Mouse (Mus musculus) cerebellum, adult 11-12 months (tissue): ENCODE data around the gene Epb41l4b.

ENCODE experiments used
- DNase-seq: peaks from one replicate; pipeline ENCODE4 v3.0.0; 2022

Epb41l4b gene

DNA sequence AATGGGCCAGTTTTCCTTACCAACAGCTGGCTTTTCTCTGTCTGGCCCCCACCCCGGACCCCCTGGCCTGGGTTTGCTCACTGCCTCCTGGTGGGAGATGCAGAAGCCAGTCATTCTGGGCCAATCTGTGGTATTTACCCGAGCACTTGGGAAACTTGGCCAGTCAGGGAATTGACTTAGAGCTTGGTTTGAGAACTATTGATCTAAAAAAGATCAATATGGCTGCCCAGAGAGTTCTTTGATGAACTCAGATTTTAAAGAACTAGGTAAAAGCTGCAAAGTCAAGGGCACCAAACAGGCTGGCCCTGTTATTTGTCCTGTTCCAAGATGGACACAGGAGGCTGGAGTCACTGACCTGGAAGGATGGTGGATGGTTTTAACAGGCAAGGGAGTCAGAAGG lies 84.6 kb downstream of the Epb41l4b start:
- DNase-seq, result no peak

DNA sequence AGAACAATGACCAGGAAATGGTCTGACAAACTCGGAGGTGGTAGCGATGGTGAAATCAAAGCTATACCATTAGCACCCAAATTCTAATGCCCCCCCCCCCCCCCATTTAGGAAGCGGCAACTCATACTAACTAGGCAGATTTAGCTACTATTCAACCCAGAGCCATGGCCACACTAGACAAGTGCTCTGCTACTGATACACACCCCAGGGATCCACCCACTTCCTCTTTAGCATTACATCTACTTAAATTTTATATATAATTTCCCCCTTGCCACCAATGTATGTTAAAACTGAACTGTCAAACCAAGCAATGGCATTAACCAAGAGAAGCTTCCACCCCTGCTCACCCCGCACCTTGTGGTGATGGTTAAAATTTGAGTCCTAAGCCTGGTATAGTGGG lies 85.6 kb downstream of the Epb41l4b start:
- no peak for DNase-seq

DNA sequence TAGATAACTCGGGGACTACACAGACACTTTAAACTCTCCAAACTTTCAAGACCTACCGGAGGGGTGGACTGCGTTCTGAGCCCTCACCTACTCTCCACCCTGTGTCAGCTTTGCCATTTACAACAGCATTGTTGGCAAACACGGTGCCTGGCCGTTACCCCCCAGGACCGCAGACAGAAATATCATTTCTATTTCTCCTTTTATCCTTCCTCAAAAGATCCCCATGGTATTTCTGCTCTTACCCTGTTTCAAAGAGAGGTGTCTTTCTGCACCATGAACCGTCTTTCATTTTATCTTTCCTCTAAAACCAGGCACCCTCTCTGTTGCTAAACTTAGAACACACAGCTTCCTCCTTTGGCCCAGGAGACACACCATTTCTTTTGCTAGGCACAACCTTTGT lies 87.6 kb downstream of the Epb41l4b start:
- DNase-seq, result no peak

DNA sequence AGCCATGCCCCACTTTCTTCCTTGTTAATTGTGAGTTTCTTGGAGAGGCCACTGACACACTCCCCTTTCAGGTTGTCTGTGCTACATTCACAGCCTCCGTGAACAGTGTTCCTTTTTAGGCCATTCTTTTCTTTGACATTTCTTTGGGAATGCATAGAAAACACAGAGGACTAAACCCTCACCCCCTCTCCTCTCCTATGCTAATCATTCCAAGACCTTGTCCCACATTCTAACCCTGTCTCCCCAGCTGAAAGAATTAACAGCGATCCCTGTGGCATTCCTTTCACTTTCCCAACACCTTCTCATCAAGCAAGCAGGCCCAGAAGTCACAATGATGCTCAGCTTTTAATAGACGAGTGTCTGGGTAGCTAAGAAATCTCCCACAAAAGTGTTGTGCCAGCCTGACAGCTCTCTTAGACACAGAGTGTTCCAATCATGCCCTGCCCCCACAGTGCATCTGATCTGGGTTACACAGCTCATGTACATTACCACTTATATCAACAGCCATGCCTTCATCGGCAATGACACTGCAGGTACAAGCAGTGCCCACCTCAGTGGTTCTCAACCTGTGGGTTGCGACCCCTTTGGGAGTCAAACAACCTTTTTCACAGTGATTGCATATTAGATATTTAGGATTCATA lies 93.8 kb downstream of the Epb41l4b start:
- DNase-seq, result no peak

DNA sequence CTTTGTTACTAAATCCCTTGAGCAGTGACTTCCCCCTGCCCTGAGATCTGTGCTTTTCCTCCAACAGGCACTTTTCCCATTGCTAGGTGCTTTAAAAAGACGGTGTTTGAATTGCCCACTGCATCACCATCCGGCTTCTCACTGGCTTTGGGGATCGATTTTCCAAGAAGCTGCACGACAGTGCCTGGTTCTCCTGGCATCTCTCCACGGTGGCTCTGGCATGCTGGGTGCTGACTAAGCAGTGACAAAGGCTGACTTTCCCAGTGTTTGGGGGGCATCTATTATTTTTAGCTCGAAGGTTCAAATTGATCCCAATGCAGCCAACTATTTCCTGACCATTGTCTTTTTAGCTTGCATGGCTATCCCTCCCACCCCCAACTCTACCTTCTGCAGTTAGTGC lies 94.7 kb downstream of the Epb41l4b start:
- DNase-seq, result peak; percentile 62

DNA sequence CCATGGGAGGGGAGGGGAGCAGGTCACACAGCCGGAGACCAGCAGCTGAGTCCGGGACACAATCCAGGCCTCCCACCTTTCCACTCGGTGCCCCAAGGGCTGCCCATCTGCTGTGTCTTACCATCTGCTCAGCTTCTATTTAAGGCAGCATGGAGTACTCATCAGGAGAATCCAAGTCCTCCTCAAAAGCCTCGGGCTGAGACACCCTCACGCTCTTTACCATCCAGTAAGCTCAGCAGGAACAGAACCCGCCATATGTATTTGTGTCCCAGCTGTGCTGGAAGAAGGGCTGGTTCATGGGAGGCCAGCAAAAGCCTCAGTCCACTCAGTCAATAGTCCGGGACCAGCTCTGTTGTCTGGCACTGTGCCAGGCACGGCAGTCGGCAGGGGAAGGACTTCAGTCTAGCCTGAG lies 97.1 kb downstream of the Epb41l4b start:
- peak; percentile 99 for DNase-seq

DNA sequence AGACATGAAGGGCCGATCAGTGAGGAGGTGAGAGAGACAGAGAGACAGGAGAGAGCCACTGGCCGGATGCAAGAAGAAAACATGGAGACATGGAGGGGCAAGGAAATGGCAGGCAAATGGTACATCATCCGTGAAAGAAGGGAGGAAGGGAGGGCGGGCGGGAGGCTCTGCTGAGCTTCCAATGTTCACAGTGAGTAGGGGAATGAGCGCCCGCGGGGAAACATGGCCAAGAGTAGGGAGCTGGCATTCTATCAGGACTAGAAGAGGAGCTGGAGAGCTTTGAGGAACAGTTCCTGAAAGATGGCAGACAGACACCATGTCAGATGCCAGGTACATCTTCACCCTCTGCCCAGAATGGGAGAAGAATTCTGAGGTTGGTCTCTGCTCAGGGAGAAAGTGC lies 99.6 kb downstream of the Epb41l4b start:
- peak; percentile 77 for DNase-seq

DNA sequence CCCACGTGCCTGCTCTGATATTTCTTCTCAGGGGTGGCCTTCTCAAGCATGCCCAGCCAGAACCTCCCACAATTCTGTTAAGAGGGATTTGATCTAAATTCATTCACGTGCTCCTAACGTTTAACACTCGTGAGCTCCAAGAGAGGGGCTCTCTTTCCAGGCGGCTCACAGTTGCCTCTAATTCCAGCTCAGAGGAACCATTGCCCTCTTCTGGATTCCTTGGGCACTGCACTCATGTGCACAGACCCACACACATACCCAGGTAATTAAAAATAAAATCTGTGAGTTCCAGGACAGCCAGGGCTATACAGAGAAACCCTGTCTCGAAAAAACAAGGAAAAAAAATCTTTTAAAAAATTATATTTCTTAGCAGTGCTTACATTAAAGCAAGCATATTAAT lies 101.6 kb downstream of the Epb41l4b start:
- DNase-seq, result no peak

DNA sequence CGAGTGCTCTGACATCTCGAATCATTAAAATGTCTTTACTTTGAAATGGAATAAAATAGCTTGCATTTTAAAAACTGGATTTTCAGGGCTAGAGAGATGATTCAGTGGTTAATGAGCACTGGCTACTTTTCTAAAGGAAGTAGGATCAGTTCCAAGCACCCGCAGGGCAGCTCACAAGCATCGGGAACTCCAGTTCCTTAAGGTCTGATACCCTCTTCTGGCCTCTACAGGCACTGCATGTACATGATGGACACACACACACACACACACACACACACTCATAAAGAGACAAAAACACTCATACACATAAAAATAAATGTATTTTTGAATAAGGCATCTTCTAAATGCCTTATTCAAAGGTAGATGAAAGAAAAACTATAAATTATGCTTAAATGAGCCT lies 102.0 kb downstream of the Epb41l4b start:
- DNase-seq, result no peak

DNA sequence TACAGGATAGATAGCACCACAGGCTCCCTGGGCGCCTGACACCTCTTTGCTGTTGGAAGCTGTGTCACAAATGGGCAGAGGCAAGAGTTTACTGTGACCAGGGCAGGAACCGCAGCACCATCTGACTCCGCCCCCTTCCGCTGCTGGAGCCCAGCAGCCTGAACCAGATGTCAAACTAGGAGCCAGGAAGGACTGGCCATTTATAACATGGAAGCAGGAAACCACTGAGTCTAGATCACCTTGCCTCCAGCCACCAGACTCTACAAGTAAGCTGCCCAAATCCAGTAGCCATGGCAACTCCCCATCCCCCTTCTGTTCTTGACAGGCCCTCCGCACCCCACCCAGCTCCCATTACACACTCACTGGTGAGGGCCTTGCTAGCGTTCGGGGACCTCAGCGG lies 102.8 kb downstream of the Epb41l4b start:
- no peak for DNase-seq

DNA sequence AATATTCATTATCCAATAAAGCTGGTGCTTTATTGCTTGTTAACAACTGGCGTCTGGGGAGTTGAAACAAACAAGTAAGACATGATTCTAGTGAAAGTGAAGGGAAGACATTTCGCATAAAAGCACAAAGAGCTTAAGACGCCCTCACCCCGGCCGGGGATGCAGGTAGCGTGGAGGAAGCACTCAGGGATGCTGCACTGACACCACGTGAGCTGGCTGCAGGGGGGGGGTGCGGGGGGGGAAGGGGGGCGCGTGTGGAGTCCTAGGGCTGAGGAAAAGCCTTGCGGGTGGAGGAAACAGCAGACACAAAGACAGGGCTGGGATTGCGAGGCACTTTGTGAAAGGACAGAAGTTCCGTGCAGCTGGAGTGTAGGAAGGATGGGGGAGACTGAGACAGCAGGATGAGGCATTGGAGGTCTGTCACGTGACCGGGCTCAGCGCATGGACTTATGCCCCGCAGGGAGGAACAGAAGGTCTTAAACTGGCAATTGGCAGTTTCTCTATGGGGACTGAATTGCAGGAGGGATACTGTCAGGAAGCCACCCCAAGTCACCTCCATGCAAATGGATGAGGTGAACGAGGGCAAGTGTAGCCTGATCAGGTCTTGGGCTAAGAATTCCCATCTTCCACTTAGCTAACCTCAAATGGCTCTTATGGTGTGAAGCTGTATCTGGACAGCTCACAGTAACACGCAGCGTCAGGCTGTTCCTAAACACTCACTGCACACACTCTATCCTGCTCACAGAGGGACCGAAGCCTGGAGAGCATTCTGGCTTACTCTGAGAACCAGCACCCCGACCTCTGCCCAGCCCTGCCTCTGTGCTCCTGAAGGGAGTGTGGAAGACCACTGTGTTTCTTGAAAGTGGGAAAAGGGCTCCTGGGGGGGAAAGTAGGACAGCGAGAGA lies 103.9 kb downstream of the Epb41l4b start:
- peak; percentile 86 for DNase-seq

DNA sequence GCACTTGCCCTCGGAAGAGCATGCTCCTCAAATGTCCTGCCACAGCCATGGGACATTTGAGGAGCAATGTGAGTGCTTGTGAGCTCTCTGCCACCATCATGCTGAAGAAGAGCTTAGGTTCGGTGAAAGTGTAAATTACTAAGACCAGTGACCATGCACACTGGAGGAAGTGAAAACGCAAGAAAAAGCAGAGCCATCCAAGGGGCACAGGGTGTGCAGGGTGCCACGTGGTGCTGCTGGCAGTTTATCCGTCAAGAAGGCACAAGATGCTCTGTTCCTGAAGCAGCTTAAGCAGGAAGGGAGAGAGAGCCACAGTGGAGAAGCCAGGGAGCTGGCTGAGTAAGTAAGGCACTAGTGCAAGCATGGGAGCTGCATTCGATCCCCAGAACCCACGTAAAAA lies 105.7 kb downstream of the Epb41l4b start:
- no peak for DNase-seq

DNA sequence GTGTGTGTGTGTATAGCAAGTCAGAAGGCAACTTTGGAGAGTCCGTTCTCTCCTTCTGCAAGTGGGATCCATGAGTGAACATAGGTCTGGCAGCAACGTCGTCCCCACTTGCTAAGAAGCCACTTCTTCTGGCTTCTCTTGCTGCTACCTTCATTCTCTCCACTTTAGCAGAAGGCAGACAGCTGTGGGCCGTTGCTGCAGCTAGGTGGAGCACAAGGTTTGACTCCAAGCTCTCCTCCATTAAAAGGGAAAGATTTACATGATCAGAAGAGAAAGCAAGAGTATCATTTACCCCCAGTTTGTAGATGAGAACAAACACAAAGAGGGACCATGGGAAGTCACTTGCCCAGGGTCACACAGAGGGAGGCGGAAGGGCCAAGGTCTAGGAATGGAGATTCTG lies 109.1 kb downstream of the Epb41l4b start:
- DNase-seq, result no peak

DNA sequence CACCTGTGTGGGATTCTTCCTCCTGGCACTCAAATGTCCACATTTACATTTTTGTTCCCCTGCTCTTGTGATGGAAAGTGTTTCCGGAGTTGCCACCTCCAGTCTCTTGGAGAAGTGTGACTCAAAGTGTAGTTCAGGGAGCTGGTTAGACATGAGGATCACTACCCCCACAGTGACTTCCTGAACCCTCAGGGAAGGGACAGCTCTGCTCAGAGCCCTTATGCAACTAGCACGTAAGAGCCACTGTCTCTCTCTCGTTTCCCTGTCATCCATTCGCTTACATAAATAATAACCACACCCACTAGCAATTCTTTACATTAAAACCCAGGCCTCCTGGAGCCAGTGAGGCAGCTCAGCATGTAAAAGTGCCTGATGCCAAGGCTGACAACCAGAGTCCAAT lies 111.8 kb downstream of the Epb41l4b start:
- DNase-seq, result no peak

DNA sequence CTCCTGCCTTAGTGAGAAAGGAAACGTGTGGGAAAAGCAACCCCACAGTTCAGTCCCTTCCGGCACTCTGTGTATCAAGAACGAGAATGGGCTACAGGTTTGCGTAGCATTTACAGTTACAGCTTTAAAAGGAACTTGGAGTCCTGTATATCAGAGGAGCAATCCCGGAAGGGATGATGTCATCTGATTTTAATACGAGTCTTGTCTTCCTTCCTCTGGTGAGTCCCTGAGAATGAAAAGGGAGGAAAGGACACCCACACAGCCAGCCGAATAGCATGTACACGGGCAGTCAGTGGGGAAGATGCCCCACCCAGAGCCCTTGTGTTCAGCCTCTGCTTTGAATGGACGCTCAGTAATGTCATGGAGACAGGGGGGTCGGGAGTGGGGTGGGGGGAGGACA lies 115.3 kb downstream of the Epb41l4b start:
- DNase-seq, result no peak

DNA sequence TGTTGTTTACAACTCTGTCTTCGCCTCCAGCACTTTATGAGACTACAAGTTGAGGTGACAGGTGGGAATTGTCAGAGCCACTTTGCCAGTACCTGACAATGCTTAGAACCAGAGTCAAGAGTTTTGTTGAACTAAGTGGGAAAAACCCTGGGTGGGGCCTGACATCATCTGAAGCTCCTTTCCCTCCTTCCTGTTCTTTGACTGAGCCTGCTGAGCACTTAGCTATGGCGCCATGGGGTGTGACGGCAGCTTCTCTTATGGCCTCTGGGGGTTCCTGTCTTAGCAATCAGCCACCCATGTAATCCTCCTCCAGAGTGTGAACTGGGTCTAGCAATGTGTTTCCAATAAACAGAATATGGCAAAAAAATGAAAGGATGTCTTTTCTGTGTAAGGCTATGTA lies 119.7 kb downstream of the Epb41l4b start:
- no peak for DNase-seq

DNA sequence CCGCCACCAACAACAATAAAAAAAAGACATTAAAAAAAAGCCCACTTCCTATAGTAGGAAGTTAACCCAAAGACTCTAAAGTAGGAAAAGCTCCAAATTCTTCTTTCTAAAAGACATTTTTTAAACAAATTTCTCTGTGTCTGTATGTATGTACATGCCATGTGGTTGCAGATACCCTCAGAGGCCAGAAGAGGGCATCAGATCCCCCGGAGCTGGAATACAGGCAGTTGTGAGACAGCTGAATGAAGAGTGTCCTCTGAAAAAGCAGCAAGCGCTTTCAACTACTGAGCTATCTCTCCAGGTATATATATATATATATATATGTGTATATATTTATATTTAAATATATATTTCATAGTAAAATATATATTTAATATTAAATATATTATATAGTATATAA lies 121.9 kb downstream of the Epb41l4b start:
- DNase-seq, result no peak

DNA sequence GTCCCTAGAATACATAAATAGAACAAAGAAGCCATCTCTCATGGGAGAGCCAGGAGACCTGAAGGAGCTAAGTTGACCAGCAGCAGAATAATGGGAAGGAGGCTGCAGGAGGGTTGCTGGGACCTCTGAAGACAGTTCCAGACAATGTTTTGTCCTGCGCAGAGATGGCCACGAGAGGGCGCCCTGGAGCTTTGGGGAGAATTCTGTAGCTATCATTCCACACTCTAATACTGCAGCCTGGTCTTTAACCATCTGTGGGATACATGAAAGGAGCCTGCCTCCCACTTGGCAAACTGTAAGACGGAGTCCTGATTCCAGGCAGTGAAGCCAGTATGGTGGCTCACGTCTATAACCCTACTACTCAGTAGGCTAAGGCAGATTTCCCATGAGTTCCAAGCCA lies 126.0 kb downstream of the Epb41l4b start:
- peak; percentile 65 for DNase-seq

DNA sequence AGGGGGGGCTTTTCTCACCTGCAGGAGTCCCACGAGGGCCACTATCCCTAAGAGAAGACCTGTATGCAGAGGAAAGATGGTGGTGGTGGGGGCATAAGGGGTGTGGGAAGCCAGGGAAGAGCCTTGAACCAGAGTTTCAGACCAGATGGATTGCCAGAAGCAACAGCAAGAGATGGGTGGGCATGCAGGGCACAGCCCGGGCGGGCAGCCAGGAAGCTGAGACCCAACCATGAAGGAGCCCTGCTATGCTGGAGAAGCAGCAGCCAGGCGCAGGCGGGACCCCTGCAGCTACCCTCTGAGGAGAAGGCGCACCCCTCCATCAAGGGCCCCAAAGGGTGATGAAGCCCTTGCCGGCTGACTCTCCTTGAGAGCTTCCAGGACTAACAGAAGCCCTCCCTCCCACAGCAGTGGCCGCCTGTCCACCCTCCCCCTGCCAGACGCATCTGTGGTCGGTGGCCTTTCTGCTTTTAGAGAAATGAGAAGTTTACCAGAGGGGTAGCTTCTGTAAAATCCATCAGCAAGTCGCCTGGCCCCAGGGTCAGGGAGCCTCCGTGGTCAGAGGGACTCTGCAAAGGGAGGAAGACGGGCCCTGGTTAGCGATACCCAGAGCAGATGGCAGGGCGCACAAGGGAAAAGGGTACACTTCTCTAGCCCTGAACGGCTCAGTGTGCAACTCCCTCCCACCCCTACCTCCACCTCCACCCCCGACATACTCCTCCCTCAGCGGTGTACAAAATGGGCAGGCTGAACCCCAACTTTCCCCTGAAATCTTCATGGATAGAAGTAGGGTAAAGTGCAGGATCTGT lies 126.7 kb downstream of the Epb41l4b start:
- DNase-seq, result no peak

DNA sequence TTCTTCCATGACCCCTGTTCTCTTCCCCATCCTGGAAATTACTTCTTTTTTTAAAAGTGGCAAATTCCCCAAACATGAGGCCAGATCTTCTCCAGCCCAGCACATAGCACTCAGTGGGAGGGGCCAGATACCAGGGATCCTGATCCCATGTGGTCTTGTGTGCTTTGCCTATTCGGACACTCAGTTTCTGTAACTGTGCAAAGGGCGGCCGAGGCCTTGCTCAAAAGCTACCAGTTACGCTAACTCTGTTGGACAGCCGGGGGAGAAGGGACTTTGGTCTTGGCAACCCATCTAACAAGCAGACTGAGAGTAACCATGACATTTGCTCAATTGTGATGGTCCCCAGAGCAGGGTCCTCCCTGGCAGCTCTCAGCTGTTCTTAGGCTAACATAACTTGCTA lies 128.2 kb downstream of the Epb41l4b start:
- DNase-seq, result no peak

DNA sequence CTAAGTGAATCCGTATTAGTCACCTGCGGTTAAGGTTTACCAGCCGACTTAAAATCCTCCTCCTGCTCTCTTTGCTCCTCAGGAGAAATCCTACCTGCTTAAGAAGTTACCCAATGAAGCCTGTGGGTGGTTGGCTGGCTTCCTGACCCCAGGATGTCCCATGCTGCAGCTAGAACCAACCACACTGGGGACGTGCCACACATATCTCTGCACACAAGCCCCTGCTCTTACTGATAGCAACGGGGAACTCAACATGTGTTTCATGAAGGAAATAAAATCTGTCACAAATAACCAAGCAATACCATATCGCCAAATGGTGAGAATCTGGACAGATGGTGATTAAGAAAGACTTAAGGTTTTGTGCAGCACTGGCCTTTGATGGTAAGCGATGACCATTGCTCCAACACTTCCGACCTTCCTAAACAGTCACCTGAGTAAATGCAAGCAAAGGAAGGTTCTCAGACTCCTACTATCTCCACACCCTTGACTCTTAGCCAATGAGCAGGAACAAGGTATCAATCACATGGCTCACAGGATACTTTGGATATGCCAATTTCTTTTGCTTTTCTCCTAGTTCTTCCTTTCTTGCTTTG lies 131.7 kb downstream of the Epb41l4b start:
- DNase-seq, result no peak

DNA sequence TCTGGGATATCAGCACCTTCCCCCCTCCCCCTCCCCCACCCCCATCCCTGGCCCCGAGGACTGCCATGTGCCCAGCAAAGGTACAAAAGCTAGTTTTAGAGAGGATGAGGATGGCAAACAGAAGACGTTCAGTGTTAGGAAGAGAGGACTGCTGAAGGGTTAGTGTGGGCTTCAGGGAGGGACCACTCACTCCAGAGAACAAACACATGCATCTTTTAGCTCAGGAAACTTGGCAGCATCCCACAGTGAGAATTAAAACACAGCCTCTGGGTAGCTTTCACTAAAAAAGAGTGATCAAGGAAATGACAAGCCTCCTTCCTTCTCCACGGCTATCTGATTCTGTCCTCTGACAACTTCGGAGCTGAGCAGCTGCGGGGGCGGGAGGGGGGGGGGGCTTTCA lies 132.3 kb downstream of the Epb41l4b start:
- no peak for DNase-seq

DNA sequence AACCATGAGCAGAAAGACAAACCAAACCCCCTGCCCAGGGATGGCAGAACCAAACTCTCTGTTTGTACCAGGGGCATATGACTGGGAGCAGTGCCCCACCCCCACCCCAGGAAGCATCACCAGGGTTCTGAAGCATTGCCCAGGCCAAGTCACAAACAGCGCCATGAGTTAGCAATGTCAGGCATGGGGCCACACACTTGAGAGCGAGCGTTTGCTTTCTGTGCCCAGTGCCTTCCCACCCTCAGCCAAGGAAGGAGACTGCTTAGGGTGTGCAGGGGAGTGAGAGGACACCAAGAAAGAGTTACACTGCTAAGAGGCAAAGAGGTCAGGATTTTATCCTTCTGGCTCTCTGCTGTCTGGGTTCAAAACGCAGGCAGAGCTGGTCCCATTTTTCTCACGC lies 132.8 kb downstream of the Epb41l4b start:
- no peak for DNase-seq
